Mouse (Mus musculus) layer of hippocampus, adult 18-20 months (tissue): Measurements from ENCODE around the gene Plppr1. TPM values are rescaled to one million over a fixed set of nuclear protein-coding genes. Genes with fewer than 3 reads are reported as not detected.
"Not testable (repeated sequence)": the region's sequence is repeated elsewhere in the genome, so short reads cannot be mapped to it uniquely, and the experiment has no call there.

Source experiments
- DNase-seq, 2 experiments: peaks; one replicate each; pipeline ENCODE4 v3.0.0; 2022; ENCODE audit warnings: low spot score in 2 of 2
- total RNA-seq, 2 experiments: library from RNA; stranded (reverse); gene quantifications; 2 replicates each; pipeline ENCODE4 v1.2.3; 2021

Plppr1 gene
- total RNA-seq, 2 experiments from 2014 or later = 7.2 to 7.8 TPM

DNA sequence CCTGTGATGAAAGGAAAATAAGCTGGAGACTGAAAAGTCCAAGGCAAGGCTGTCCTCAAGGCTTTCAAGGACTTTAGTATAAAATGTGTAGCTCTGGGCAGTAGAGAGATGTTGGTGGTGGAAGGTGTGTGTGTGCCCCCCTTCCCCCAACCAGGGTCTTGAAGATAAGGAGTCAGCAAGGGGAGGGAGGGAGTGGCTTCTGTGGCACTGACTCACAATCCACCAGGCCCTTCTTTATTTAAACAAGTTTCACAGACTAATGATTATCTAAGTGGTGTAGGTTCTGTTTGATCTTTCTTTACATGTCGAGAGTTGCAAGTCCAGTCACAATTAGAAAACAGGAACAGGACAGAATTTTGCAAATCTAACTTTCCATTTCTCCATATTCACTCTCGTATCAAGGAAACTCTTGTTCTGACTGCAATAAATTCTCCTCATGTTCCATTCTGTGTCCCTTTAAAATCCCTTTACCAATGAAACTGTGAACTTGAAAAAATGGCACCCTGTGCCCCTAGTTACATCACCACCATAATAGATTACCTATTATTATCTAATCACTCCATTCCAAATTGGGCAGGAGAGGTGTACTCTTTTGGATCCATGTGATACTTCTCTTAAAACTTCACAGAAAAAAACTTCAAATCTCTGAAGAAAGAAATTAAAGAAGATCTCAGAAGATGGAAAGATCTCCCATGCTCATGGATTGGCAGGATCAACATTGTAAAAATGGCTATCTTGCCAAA, 324.7 kb downstream of the Plppr1 start:
- not testable (repeated sequence) for DNase-seq

DNA sequence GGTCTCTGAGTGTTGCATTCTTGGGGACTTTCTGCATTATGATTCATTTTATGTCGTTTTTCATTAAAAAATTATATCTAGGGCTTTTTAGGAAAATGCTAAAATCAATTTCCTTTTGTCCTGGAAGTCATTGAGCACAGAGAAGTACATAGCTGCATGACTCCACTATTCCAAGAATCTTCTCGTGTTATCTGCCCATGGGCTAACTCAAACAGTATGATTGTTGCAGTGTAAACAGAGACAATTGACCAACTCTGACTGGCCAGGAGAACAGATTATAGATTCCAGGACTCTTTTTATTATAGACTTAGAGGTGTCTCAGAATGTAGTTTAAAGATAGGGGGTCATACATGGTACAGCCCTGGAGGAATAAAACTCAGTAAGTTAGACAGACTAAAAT, 327.8 kb downstream of the Plppr1 start:
- no peak for DNase-seq
